Mouse (Mus musculus) T-cell, adult 2 months (primary cell): ENCODE results near the gene 4930512M02Rik.
"Not testable (repeated sequence)": the region's sequence is repeated elsewhere in the genome, so short reads cannot be mapped to it uniquely, and the experiment has no call there.

Experiments used
- DNase-seq: peaks from one replicate; pipeline ENCODE4 v3.0.0; 2022; ENCODE audit warnings: low spot score

4930512M02Rik gene

GRCm38 (mm10) chr11:11627735-11628134 is at the start of gene 4930512M02Rik:
Gene 4930512M02Rik, minus strand, starts transcription at chr11:11627835.
- DNase-seq = not testable (repeated sequence)

GRCm38 (mm10) chr11:11677165-11677564 is 49.5 kb upstream of the 4930512M02Rik start:
- no peak for DNase-seq

- DNase-seq = no peak
Observed at GRCm38 (mm10) chr11:11676068-11676741, 48.6 kb upstream of the 4930512M02Rik start.

- no peak for DNase-seq
Observed at GRCm38 (mm10) chr11:11675063-11675462, 47.4 kb upstream of the 4930512M02Rik start.

GRCm38 (mm10) chr11:11672974-11673373 is 45.3 kb upstream of the 4930512M02Rik start:
- DNase-seq = no peak

- peak; percentile 49 for DNase-seq
Observed at GRCm38 (mm10) chr11:11667922-11668290, 40.3 kb upstream of the 4930512M02Rik start.

GRCm38 (mm10) chr11:11667254-11667921 is 39.8 kb upstream of the 4930512M02Rik start:
- no peak for DNase-seq

GRCm38 (mm10) chr11:11660651-11661050 is 33.0 kb upstream of the 4930512M02Rik start:
- no peak for DNase-seq

GRCm38 (mm10) chr11:11658834-11659233 is 31.2 kb upstream of the 4930512M02Rik start:
- no peak for DNase-seq

- no peak for DNase-seq
Observed at GRCm38 (mm10) chr11:11657634-11658033, 30.0 kb upstream of the 4930512M02Rik start.

GRCm38 (mm10) chr11:11656995-11657530 is 29.4 kb upstream of the 4930512M02Rik start:
- DNase-seq = peak; percentile 70

- DNase-seq = peak; percentile 43
Observed at GRCm38 (mm10) chr11:11656388-11656787, 28.8 kb upstream of the 4930512M02Rik start.

GRCm38 (mm10) chr11:11644303-11644702 is 16.7 kb upstream of the 4930512M02Rik start:
- no peak for DNase-seq

- no peak for DNase-seq
Observed at GRCm38 (mm10) chr11:11624073-11624705, 3.4 kb downstream of the 4930512M02Rik start.

GRCm38 (mm10) chr11:11609243-11609642 is 18.4 kb downstream of the 4930512M02Rik start:
- no peak for DNase-seq

- no peak for DNase-seq
Observed at GRCm38 (mm10) chr11:11587327-11587726, 40.3 kb downstream of the 4930512M02Rik start.

- DNase-seq = no peak
Observed at GRCm38 (mm10) chr11:11586423-11586822, 41.2 kb downstream of the 4930512M02Rik start.

- peak; percentile 77 for DNase-seq
Observed at GRCm38 (mm10) chr11:11573691-11574090, 53.9 kb downstream of the 4930512M02Rik start.

GRCm38 (mm10) chr11:11570747-11571146 is 56.9 kb downstream of the 4930512M02Rik start:
- DNase-seq = no peak

GRCm38 (mm10) chr11:11569466-11570132 is 58.0 kb downstream of the 4930512M02Rik start:
- peak; percentile 86 for DNase-seq

- DNase-seq = no peak
Observed at GRCm38 (mm10) chr11:11568033-11568432, 59.6 kb downstream of the 4930512M02Rik start.

- no peak for DNase-seq
Observed at GRCm38 (mm10) chr11:11565146-11565820, 62.4 kb downstream of the 4930512M02Rik start.
